Mouse (Mus musculus) hindbrain, embryonic 15.5 days (tissue): ENCODE results near the gene Bbs4. TPM values are rescaled to one million over a fixed set of nuclear protein-coding genes. Genes with fewer than 3 reads are reported as not detected.
A peak's percentile ranks its signal among the peaks of the same experiment; 100 is the strongest.

Experiments
- ATAC-seq: fragments of 200-750 bp; cut with Nextera tagmentation; 2 replicates; pipeline ENCODE4 v1.8.0; 2017; ENCODE audit warnings: low read depth, moderate number of reproducible peaks, moderate TSS enrichment; ENCODE audit not compliant: low FRiP score
- H3K27ac ChIP-seq: fragments of 300-500 bp; sonication (generic); replicated peaks from 2 replicates; pipeline ENCODE4 v1.5.1; 2015; ENCODE audit warnings: mild to moderate bottlenecking, inconsistent platforms
- H3K27me3 ChIP-seq: fragments of 300-500 bp; sonication (generic); 2 replicates; pipeline ENCODE4 v1.6.1; 2015; ENCODE audit warnings: control low read depth, inconsistent platforms
- H3K36me3 ChIP-seq: fragments of 300-500 bp; sonication (generic); 2 replicates; pipeline ENCODE4 v1.6.1; 2015; ENCODE audit warnings: control low read depth, inconsistent platforms
- H3K4me1 ChIP-seq: fragments of 300-500 bp; sonication (generic); replicated peaks from 2 replicates; pipeline ENCODE4 v1.6.1; 2015; ENCODE audit warnings: control low read depth, inconsistent platforms
- H3K4me2 ChIP-seq: fragments of 300-500 bp; sonication (generic); 2 replicates; pipeline ENCODE4 v1.6.1; 2015; ENCODE audit warnings: moderate library complexity, mild to moderate bottlenecking, inconsistent platforms
- H3K4me3 ChIP-seq: fragments of 300-500 bp; sonication (generic); 2 replicates; pipeline ENCODE4 v1.5.1; 2015; ENCODE audit warnings: mild to moderate bottlenecking, inconsistent platforms
- H3K9ac ChIP-seq: fragments of 300-500 bp; sonication (generic); 2 replicates; pipeline ENCODE4 v1.6.1; 2015; ENCODE audit warnings: inconsistent platforms
- H3K9me3 ChIP-seq: fragments of 300-500 bp; sonication (generic); 2 replicates; pipeline ENCODE4 v1.6.1; 2016; ENCODE audit warnings: control low read depth, inconsistent platforms
- WGBS: fragments of 180-500 bp; shearing (Covaris S2); methylation state at CpG from one replicate; pipeline ENCODE4 v1.1.7; 2015; 5-methylcytosine and 5-hydroxymethylcytosine counted together
- polyA plus RNA-seq: library from polyadenylated mRNA; unstranded; fragments of >200 nt; fragmentation: Nextera tagmentation; extraction: Ambion mirVana; gene quantifications from 2 replicates; pipeline ENCODE4 v1.2.1, GENCODE M21; 2015

Bbs4 gene
- polyA plus RNA-seq, 1 experiment from 2014 or later: 44.2 TPM

- peak within 1 kb of the TSS; percentile 94 for H3K4me3 ChIP-seq
- peak within 1 kb of the TSS; percentile 90 for H3K9ac ChIP-seq
- peak within 1 kb of the TSS; percentile 93 for H3K27ac ChIP-seq
- H3K27me3 ChIP-seq: no peaks in the 10 kb centered on the region
- WGBS: under 1% methylated on average over 54 of the region's 58 CpGs
- H3K9me3 ChIP-seq: no peaks in the 10 kb centered on the region
- ATAC-seq: peak; percentile 99
- peak within 1 kb of the TSS; percentile 74 for H3K4me2 ChIP-seq
- peaks cover 24% of the 10 kb centered on the region for H3K4me1 ChIP-seq
- no peaks in the 10 kb centered on the region for H3K36me3 ChIP-seq
Observed at GRCm38 (mm10) chr9:59290957-59291687, 62.2 kb downstream of the Bbs4 start, which contains the start of gene Adpgk. Gene Adpgk (plus strand): TSS chr9:59291558.

- Histone ChIP-seq H3K4me3 (no peak overlapping the region), H3K9ac (no peak overlapping the region), H3K9me3 (no peaks in the 10 kb centered on the region), H3K4me2 (no peak overlapping the region), H3K27ac (no peak overlapping the region), H3K27me3 (no peaks in the 10 kb centered on the region), H3K36me3 (no peaks in the 10 kb centered on the region), H3K4me1 (peaks cover 21% of the 10 kb centered on the region)
- 79% methylated on average over 6 of the region's 6 CpGs for WGBS
- no peak for ATAC-seq
Observed at GRCm38 (mm10) chr9:59289529-59290115, 63.7 kb downstream of the Bbs4 start.

GRCm38 (mm10) chr9:59288685-59289410 lies 64.5 kb downstream of the Bbs4 start:
- Histone ChIP-seq H3K4me3 (no peak overlapping the region), H3K9ac (no peak overlapping the region)

GRCm38 (mm10) chr9:59288058-59288457 lies 65.2 kb downstream of the Bbs4 start:
- Histone ChIP-seq H3K36me3 (no peaks in the 10 kb centered on the region), H3K9me3 (no peaks in the 10 kb centered on the region), H3K9ac (no peak overlapping the region), H3K27me3 (no peaks in the 10 kb centered on the region), H3K4me3 (no peak overlapping the region), H3K27ac (no peak overlapping the region), H3K4me1 (peaks cover 21% of the 10 kb centered on the region), H3K4me2 (no peak overlapping the region)
- no peak for ATAC-seq
- WGBS: 83% methylated on average over 5 of the region's 5 CpGs

More at GRCm38 (mm10) chr9:59288685-59289410, 64.5 kb downstream of the Bbs4 start:
- Histone ChIP-seq H3K27ac (no peak overlapping the region), H3K4me1 (peaks cover 21% of the 10 kb centered on the region), H3K4me2 (no peak overlapping the region), H3K27me3 (no peaks in the 10 kb centered on the region), H3K36me3 (no peaks in the 10 kb centered on the region), H3K9me3 (no peaks in the 10 kb centered on the region)
- 75% methylated on average over 3 of the region's 3 CpGs for WGBS
- no peak for ATAC-seq

- ATAC-seq: no peak
- no peak overlapping the region for H3K9ac ChIP-seq
- no peak overlapping the region for H3K27ac ChIP-seq
- no peak overlapping the region for H3K4me3 ChIP-seq
- H3K4me1 ChIP-seq: peaks cover 14% of the 10 kb centered on the region
- H3K9me3 ChIP-seq: no peaks in the 10 kb centered on the region
- 61% methylated on average over 6 of the region's 6 CpGs for WGBS
- H3K27me3 ChIP-seq: no peaks in the 10 kb centered on the region
- no peaks in the 10 kb centered on the region for H3K36me3 ChIP-seq
- H3K4me2 ChIP-seq: no peak overlapping the region
Observed at GRCm38 (mm10) chr9:59285614-59286013, 67.7 kb downstream of the Bbs4 start.

- Histone ChIP-seq H3K9ac (no peak overlapping the region), H3K4me2 (peak overlapping the region; percentile 44), H3K27me3 (no peaks in the 10 kb centered on the region), H3K27ac (no peak overlapping the region), H3K4me3 (no peak overlapping the region; the same call in 1 of the 2 replicates), H3K4me1 (peaks cover 8% of the 10 kb centered on the region), H3K36me3 (no peaks in the 10 kb centered on the region), H3K9me3 (no peaks in the 10 kb centered on the region)
- WGBS: 62% methylated on average over 7 of the region's 7 CpGs
- ATAC-seq: 0 out of 2 replicates have a peak, but pooled peaks have one; percentile 57
Observed at GRCm38 (mm10) chr9:59282683-59282986, 70.7 kb downstream of the Bbs4 start.

- H3K27me3 ChIP-seq: no peaks in the 10 kb centered on the region
- no peaks in the 10 kb centered on the region for H3K9me3 ChIP-seq
- H3K27ac ChIP-seq: no peak overlapping the region
- H3K4me2 ChIP-seq: peak overlapping the region; percentile 44
- peak; percentile 81; the same call in 1 of the 2 replicates for ATAC-seq
- peaks cover 8% of the 10 kb centered on the region for H3K4me1 ChIP-seq
- no peaks in the 10 kb centered on the region for H3K36me3 ChIP-seq
- no peak overlapping the region; the same call in 1 of the 2 replicates for H3K4me3 ChIP-seq
- 50% methylated on average over 18 of the region's 27 CpGs for WGBS
- H3K9ac ChIP-seq: no peak overlapping the region
Observed at GRCm38 (mm10) chr9:59281871-59282682, 71.2 kb downstream of the Bbs4 start.

GRCm38 (mm10) chr9:59280888-59281287 lies 72.4 kb downstream of the Bbs4 start:
- ATAC-seq: no peak
- Histone ChIP-seq H3K4me2 (no peak overlapping the region), H3K27me3 (no peaks in the 10 kb centered on the region), H3K9me3 (no peaks in the 10 kb centered on the region), H3K4me1 (peaks cover 8% of the 10 kb centered on the region), H3K36me3 (no peaks in the 10 kb centered on the region), H3K9ac (no peak overlapping the region), H3K27ac (no peak overlapping the region), H3K4me3 (no peak overlapping the region)
- 93% methylated on average over 5 of the region's 5 CpGs for WGBS

- H3K4me2 ChIP-seq: no peak overlapping the region
- no peak for ATAC-seq
- WGBS: 86% methylated on average over 5 of the region's 5 CpGs
- no peak overlapping the region for H3K27ac ChIP-seq
- H3K9ac ChIP-seq: no peak overlapping the region
- peaks cover 8% of the 10 kb centered on the region for H3K4me1 ChIP-seq
- H3K4me3 ChIP-seq: no peak overlapping the region
- H3K36me3 ChIP-seq: no peaks in the 10 kb centered on the region
- H3K27me3 ChIP-seq: no peaks in the 10 kb centered on the region
- H3K9me3 ChIP-seq: no peaks in the 10 kb centered on the region
Observed at GRCm38 (mm10) chr9:59278694-59279093, 74.6 kb downstream of the Bbs4 start.

GRCm38 (mm10) chr9:59278199-59278598 lies 75.1 kb downstream of the Bbs4 start:
- 94% methylated on average over 2 of the region's 2 CpGs for WGBS
- Histone ChIP-seq H3K4me2 (no peak overlapping the region), H3K27ac (no peak overlapping the region), H3K4me1 (peaks cover 8% of the 10 kb centered on the region), H3K36me3 (no peaks in the 10 kb centered on the region), H3K9me3 (no peaks in the 10 kb centered on the region), H3K27me3 (no peaks in the 10 kb centered on the region), H3K4me3 (no peak overlapping the region), H3K9ac (no peak overlapping the region)
- no peak for ATAC-seq

GRCm38 (mm10) chr9:59274846-59275455 lies 78.4 kb downstream of the Bbs4 start:
- Histone ChIP-seq H3K36me3 (no peaks in the 10 kb centered on the region), H3K27ac (no peak overlapping the region), H3K4me1 (0 out of 2 replicates have a peak, but pooled peaks cover 3% of the 10 kb centered on the region), H3K9me3 (no peaks in the 10 kb centered on the region), H3K4me3 (no peak overlapping the region), H3K27me3 (no peaks in the 10 kb centered on the region), H3K4me2 (no peak overlapping the region), H3K9ac (no peak overlapping the region)
- WGBS: 83% methylated on average over 19 of the region's 19 CpGs
- ATAC-seq: no peak
